Mouse (Mus musculus): Measurements from ENCODE around the gene Ncaph2.

Gene Ncaph2

GRCm38 (mm10) chr15:89343325-89343724 is 12.2 kb upstream of the Ncaph2 start:
- DNase-seq (ENCODE audit: low spot score), result no peak

- no peak for DNase-seq (ENCODE audit: low spot score)
Measured at GRCm38 (mm10) chr15:89350447-89350846, 5.1 kb upstream of the Ncaph2 start.

GRCm38 (mm10) chr15:89351302-89351701 is 4.2 kb upstream of the Ncaph2 start:
- DNase-seq (ENCODE audit: low spot score), result no peak

- DNase-seq (ENCODE audit: low spot score), result no peak
Measured at GRCm38 (mm10) chr15:89352054-89352453, 3.5 kb upstream of the Ncaph2 start.

- DNase-seq (ENCODE audit: low spot score), result no peak
Measured at GRCm38 (mm10) chr15:89352795-89353194, 2.7 kb upstream of the Ncaph2 start.

GRCm38 (mm10) chr15:89353837-89354236 is 1.7 kb upstream of the Ncaph2 start:
- DNase-seq (ENCODE audit: low spot score), result no peak

- DNase-seq (ENCODE audit: low spot score), result no peak
Measured at GRCm38 (mm10) chr15:89354455-89354854, 1.1 kb upstream of the Ncaph2 start.

GRCm38 (mm10) chr15:89356372-89356771 is 853 bp downstream of the Ncaph2 start:
- DNase-seq (ENCODE audit: low spot score), result peak; percentile 95

GRCm38 (mm10) chr15:89358784-89359183 is 3.3 kb downstream of the Ncaph2 start:
- no peak for DNase-seq (ENCODE audit: low spot score)

GRCm38 (mm10) chr15:89363051-89363450 is 7.5 kb downstream of the Ncaph2 start:
- peak; percentile 79 for DNase-seq (ENCODE audit: low spot score)

- no peak for DNase-seq (ENCODE audit: low spot score)
Measured at GRCm38 (mm10) chr15:89365141-89365551, 9.6 kb downstream of the Ncaph2 start.

- no peak for DNase-seq (ENCODE audit: low spot score)
Measured at GRCm38 (mm10) chr15:89372068-89372467, 16.5 kb downstream of the Ncaph2 start.

GRCm38 (mm10) chr15:89372536-89372935 is 17.0 kb downstream of the Ncaph2 start:
- DNase-seq (ENCODE audit: low spot score), result no peak

- peak; percentile 81 for DNase-seq (ENCODE audit: low spot score)
Measured at GRCm38 (mm10) chr15:89373027-89373761, 17.7 kb downstream of the Ncaph2 start.

- peak; percentile 90 for DNase-seq (ENCODE audit: low spot score)
Measured at GRCm38 (mm10) chr15:89373762-89374248, 18.3 kb downstream of the Ncaph2 start, which contains the start of gene Sco2. TSS of gene Sco2 (minus strand) at chr15:89373846.

- DNase-seq (ENCODE audit: low spot score), result no peak
Measured at GRCm38 (mm10) chr15:89374340-89374739, 18.8 kb downstream of the Ncaph2 start.

- no peak for DNase-seq (ENCODE audit: low spot score)
Measured at GRCm38 (mm10) chr15:89374801-89375534, 19.4 kb downstream of the Ncaph2 start.

- no peak for DNase-seq (ENCODE audit: low spot score)
Measured at GRCm38 (mm10) chr15:89376040-89376439, 20.5 kb downstream of the Ncaph2 start.

GRCm38 (mm10) chr15:89376957-89377356 is 21.4 kb downstream of the Ncaph2 start, which contains the start of gene Tymp:
TSS of gene Tymp (minus strand) at chr15:89377039.
- DNase-seq (ENCODE audit: low spot score), result no peak

- DNase-seq (ENCODE audit: low spot score), result no peak
Measured at GRCm38 (mm10) chr15:89377362-89377761, 21.8 kb downstream of the Ncaph2 start.

- no peak for DNase-seq (ENCODE audit: low spot score)
Measured at GRCm38 (mm10) chr15:89377938-89378828, 22.7 kb downstream of the Ncaph2 start.

- DNase-seq (ENCODE audit: low spot score), result no peak
Measured at GRCm38 (mm10) chr15:89378831-89379401, 23.4 kb downstream of the Ncaph2 start, which contains the start of gene Odf3b. TSS of gene Odf3b (minus strand) at chr15:89379282.

All from adipocyte (in vitro differentiated cells).